Mouse (Mus musculus): ENCODE results near the gene Smtnl1. TPM values are rescaled to one million over a fixed set of nuclear protein-coding genes. Genes with fewer than 3 reads are reported as not detected.
A peak's percentile ranks its signal among the peaks of the same experiment; 100 is the strongest.

Gene Smtnl1
- total RNA-seq, 2 experiments from 2014 or later, result not detected

DNA sequence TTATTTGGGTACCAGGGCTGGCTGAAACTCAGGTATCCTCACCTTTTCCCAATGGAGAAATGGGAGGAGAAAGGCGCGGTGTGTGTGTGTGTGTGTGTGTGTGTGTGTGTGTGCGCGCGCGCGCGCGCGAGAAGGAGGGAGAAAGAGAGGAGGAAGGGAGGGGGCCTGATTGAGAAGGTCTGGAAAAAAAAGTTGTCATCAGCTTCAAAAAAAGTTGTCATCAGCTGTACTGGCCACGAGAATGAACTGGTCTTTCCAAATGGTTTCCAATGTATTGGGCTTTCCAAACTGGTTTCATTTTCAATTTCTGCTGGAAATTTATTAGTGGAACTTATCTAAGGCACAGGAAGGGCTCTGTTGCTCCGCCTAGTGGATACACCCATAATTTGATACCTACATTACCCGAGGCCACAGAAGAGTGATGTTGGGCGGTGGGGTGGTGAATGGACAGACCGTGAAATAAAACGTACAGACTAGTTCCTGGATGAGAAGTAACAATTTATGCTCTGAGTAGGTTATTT lies 23.4 kb downstream of the Smtnl1 start:
- DNase-seq, result peak; percentile 61
- intact Hi-C loops (cut with DNase I), result loop anchor here (5.0 kb wide), 2 partner anchors 57 to 72 kb away; partner anchors contain the start of genes Clp1 and Gm19426

DNA sequence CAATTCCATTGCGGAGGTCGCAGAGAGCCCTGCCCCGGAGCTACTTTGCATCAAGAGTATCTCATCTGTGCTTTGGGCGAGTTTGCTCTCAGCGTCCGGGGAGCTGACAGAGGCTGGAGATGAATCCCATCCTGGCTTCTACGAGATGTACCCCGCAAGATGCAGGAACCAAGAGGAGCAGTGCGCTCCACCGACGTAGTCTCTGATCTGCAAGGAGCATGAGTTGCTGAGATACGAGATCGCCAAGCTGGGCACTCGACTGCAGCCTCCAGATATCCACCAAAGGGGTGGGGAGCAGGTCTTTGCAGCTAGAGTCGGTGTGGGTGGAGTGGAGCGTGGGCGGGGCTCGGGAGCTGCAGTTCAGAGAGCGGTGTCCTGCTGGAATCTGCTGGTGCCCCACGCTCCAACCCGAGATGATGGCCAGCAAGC lies 23.9 kb downstream of the Smtnl1 start, which contains the start of gene Ube2l6:
Ube2l6 (plus strand) TSS at position 336 of the 429 bp plus-strand sequence.
- DNase-seq, result peak; percentile 68
- intact Hi-C loops (cut with DNase I), result loop anchor here (5.0 kb wide), 2 partner anchors 56 to 71 kb away; partner anchors contain the start of genes Clp1 and Gm19426

DNA sequence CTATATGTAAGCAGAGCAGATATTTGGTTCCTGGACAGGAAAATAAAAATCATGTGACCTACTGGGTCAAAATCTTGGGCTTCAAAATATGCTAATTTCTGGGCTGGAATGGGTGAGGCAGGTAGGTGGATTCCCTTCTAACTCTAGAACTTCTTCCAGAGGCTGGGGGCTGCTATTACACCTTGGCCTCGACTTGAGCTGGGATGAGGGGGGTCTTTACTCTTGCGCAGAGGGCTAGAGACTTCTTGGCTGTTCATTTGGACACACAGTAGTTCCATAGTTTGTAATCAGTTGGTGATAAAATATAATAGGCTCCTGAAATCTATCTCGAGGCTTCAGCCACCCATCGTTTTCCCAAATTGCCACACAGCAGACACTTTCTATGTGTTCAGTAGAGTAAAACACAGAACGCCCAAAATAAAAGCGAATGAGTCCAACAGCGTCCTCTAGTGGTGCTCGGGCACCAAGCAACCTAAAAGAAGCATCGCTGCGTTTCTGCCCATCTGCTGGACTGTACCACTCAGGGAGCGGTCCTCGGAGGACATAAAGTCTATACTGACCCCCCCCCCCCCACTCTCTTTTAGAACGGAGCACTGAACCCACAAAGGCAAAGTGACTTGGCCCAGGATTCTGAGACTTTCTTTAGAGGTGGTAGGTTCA lies 24.5 kb downstream of the Smtnl1 start:
- intact Hi-C loops (cut with DNase I), result loop anchor here (5.0 kb wide), 2 partner anchors 56 to 71 kb away; partner anchors contain the start of genes Clp1 and Gm19426
- DNase-seq, result peak; percentile 83

DNA sequence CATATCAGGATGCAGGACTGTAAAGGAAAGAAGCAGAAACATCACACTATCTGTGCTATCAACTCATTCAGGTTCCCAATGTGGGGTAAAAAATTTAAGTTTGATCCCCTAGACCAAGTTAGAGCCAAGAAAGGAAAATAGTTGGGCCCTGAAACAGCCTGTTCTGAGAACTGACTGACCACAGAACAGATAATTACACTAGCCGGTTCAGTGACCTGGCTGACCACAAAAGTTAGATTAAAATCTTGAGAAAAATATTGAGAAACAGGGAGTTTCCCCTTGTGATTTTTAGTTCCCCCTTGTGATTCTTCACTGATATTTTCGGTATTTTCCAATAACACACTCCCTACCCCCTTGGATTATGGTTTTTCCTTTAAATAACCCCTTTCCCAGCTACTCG lies 28.6 kb downstream of the Smtnl1 start:
- intact Hi-C loops (cut with DNase I), result no loop called here
- no peak for DNase-seq

DNA sequence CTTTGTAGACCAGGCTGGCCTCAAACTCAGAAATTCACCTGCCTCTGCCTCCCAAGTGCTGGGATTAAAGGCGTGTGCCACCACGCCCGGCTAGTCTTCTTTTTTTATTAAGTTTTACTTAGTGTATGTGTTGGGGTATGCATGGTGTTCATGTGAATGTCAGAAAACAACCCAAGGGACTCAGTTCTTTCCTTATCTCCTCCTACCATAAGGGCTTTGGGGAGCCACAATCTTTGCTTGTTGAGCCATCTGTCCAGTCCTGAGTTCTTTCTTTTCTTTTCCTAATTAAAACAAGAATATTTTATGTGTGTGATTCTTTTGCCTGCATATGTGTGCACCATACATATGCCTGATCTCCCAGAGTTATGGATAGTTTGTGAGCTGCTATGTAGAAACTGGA lies 29.3 kb downstream of the Smtnl1 start:
- intact Hi-C loops (cut with DNase I), result no loop called here
- DNase-seq, result no peak

DNA sequence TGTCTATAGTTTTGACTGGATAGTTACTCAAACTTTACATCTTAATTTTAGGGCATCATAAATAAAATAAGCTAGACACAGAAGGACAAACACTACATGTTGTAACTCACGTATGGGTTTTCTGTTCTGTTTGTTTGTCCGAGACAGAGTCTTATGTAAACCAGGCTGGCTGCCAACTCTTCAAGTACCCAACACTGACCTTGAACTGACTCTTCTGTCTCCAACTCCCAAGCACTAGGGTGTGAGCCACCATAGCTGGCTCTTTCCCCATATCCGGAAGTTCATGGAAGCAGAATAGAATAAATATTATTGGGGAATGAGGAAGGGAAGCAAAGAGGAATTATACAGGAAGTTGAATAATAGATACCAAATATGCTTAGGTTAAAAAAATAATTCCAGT lies 29.9 kb downstream of the Smtnl1 start:
- DNase-seq, result no peak
- intact Hi-C loops (cut with DNase I), result no loop called here

DNA sequence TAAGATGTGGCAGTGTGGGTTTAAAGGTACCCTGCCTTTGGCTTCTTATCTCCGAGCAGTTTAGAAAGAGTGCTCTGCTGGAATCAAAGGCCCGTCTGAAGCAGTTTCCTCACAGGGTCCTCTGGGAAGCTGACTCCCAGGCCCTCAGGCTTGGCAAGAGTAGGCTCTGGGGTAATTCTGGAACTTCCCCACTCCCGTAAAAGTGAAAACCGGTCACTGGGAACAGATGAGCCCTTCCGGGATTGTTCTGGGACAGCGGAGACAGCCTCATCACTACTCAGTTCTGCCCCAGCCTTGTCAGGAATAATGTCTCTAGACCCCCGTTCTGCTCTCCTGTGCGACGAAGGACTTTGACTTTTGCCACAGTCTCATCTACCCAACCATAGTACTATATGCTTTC lies 32.0 kb downstream of the Smtnl1 start:
- no peak for DNase-seq

DNA sequence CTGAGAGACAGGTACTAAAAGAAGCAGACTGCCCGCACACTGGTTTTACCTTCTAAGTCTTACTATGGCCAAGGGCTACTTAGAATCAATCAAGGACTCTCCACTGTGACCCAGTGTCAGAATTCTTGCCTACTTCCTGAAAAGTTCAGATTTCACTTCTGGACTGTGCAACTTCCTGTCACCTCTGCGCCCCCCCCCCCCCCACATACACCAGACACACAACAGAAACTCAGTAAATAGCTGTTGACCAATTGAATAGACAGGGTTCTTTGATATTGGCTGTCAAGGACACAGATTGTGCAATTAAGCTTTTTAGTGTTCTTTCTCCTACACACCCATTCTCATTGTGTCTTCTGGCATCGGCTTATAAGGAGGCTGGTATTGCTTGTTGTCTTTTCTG lies 34.1 kb downstream of the Smtnl1 start:
- DNase-seq, result no peak
- intact Hi-C loops (cut with DNase I), result no loop called here

More for the DNA sequence above, 32.0 kb downstream of the Smtnl1 start:
- intact Hi-C loops (cut with DNase I), result no loop called here

DNA sequence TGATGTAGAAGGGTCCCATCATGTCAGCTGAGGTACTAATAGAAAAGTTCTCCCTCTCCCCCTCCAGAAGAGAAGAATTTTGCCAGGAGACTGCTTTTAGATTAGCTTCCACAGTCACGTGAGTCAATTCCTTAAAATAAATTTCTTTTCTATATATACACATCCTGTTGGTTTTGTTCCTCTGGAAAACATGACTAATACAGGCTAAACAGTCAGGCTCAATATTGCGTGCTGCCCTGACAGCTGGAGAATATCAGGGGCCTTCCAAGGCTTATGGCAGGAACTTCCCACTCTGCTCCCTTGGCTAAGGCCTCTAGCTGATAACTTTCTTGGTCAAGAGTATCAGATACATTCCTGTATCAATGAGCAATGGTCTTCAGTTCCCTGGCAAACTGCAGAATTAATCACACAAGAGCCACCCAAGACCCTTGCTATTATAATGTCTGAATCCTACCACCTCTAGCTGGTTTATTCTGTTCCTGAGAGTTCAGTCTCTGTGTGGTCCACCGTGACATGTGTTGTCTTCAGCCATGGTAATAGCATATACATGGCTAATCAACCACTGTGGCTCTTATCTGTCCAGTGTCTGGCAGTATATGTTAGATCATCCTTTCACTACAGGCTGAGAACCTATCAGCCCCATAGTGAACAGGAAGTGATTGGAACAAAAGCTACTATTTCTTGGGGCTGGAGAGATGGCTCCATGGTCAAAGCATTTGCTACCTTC lies 38.4 kb downstream of the Smtnl1 start:
- intact Hi-C loops (cut with DNase I), result no loop called here
- no peak for DNase-seq

DNA sequence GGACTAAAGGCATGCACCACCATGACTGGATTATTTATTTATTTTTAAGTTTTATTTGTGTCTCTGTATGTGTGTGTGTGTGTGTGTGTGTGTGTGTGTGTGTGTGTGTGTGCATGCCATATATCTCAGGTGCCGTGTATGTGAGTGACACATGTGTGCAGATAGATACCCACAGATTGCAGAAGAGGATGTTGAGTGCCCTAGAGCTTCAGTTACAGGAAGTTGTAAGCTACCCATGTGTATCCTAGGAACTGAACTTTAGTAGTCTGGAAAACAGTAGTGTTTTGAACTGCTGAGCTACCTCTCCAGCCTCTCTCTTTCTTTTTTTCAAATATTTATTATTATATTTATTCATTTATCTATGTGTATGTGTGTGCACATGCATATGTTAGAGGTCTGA lies 39.1 kb downstream of the Smtnl1 start:
- no peak for DNase-seq
- intact Hi-C loops (cut with DNase I), result no loop called here

DNA sequence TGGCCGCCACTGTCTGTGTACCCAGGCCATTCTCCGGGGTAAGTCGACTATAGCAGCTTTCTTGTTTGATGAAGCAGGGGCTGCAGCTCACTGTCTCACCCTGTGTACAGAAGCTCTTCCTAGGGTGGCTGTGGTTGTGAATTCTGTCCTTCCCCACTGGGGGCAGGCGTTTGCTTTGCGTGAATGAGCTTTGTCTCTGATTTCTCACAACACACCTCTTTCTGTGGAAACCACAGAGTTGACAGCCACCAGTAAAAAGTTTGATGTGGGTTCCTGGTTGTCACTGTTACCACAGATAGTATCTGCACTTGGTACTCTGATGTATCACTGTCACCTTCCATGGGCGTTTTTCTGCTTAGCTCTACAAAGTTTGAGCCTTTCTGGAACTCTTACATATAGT lies 43.2 kb downstream of the Smtnl1 start:
- intact Hi-C loops (cut with DNase I), result no loop called here
- DNase-seq, result no peak

DNA sequence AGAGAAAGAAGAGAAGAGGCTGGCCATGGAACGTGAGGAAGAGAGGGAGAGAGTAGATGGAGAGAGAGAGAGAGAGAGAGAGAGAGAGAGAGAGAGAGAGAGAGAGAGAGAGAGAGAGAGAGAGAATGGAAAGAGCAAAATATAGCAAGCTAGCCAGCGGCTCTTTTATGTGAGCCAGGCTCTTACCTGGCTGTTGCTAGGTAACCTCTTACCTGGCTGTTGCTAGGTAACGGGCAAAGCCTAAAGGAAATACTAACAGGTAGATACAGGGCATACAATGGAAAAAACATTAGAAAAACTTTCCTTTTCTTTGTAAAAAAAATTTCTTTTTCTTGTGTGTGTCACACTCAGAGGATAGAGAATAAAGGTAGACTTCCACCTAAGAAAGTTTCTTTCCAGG lies 44.7 kb downstream of the Smtnl1 start:
- intact Hi-C loops (cut with DNase I), result no loop called here
- no peak for DNase-seq

DNA sequence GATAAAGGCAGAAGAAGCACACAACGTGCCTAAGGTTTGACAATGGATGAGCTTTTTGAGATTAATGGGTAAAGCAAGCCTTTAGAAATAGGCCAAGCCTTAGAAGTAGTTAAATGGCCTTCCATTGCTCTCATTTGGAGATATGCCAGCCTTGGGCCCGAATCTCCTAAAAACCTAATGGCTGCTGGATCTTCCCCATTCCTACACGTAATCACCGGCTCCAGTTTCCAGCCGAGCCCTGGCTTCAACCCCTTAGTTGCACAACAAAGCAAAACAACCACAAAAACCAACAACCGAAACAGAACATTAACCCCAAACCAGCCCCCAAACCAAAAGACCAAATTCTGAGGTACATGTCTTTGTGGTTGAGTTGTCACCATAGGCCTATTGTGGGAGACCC lies 46.8 kb downstream of the Smtnl1 start:
- intact Hi-C loops (cut with DNase I), result no loop called here
- DNase-seq, result no peak

DNA sequence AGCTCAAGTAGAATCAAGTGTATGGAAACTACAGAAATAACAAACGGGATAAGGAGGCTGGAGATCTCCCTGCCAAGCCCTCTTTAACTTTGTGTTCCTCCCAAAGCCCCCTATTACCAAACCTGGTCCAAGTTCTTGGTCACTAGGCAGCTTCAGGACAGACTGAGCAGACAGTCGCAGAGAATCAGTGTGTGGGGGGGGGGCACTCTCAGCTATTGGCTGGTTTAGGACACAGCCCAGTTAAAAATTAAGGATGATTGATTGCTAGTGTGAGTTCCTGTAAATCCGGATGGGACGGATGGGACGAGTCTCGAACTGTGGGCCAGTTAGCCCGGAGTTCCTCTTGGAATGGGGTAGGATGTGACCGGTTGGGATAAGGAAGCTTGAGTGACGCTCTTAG lies 47.2 kb downstream of the Smtnl1 start, which contains the start of gene Serping1:
Serping1 (minus strand) TSS at position 204 of the 400 bp plus-strand sequence.
- DNase-seq, result peak; percentile 21
- intact Hi-C loops (cut with DNase I), result no loop called here

DNA sequence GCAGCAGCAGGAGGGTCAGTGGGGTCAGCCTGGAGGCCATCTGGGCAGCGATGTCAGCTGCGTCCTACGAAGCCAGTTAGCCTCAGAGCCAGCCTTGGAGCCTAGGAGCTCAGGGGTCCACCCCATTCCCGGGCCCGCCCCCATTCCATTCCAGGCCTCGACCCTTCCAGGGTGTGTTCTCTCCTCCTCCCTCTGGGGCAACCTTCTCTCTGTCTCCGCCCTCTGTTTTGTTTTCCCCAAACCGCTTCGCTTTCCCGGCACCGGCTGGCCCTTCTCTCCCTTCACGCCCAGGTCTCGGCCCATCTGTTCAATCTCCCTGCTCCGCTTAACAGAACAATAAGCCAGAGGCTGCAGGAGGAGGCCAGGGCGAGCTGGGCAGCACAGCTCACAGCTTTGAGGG lies 47.7 kb downstream of the Smtnl1 start:
- intact Hi-C loops (cut with DNase I), result no loop called here
- DNase-seq, result peak; percentile 83

DNA sequence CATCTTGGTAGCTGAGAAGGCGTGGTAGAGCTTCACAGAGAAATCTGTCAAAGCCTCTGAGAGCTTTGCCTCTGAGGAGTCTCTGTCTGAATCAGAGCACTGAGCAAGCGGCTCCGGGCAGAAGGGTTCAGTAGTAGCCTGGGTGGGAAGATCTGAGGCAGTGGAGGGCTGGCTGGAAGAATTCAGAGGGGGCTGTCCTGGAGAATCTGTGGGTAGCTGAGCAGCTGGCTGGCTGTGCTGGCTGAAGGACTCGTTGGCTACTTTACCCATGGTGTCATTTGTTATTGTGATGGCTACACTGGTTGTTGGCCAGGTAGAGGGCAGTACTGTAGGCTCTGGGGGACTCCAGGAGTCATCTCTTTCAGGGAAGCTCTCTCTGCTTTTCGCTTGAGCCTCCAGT lies 49.3 kb downstream of the Smtnl1 start:
- intact Hi-C loops (cut with DNase I), result no loop called here
- no peak for DNase-seq

DNA sequence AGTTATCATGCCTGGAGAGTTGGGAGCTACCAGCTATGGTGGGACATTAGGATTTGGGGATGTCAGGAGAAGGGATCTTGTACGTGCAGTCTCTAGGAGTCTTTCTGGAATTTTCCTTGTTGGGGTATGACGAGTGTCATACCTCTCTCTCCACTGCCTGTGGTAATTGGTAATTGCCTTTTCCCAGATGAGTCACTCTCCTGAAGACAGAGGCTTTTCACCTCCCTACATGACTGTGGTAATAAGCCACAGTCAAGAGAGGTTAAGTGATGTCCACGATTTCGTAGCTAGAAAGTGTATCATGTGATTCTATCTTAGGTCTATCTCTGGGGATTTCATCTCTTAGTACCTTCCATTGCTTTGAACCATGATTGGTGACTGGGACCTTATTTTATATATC lies 50.0 kb downstream of the Smtnl1 start:
- no peak for DNase-seq
- intact Hi-C loops (cut with DNase I), result no loop called here

DNA sequence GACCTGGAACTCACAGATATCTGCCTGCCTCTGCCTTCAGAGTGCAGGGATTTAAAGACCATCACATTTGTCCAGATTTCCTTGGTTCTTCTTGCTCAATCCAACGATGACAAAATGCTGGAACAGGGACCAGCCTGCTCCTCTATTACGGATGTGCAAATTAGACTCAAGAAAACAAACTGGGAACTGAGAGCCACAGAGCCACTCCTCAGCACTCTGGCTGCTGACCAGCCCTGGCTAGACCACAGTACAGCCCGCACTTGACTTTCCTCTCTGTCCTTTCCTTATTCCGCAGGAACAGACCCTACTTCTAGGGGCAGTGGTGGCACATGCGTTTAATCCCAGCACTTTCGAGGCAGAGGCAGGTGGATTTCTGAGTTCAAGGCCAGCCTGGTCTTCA lies 52.0 kb downstream of the Smtnl1 start:
- no peak for DNase-seq
- intact Hi-C loops (cut with DNase I), result no loop called here

DNA sequence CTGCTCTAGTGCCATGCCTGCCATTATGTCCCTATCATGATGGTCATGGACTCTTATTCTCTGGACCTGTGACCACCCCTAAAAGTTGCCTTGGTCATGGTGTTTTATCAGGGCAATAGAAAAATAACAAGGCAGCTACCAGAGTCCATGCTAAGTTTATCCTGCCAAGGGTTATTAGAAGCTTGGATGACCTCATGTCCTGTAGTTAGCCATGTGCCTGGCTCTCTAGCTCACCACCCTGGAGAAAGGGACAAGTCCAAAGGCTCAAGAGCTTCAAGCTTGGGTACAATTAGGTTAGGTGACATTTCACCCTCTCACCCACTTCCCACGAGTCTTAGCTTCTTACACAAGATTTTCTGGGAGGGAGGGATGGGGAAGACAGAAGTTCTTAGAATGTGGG lies 59.6 kb downstream of the Smtnl1 start:
- intact Hi-C loops (cut with DNase I), result no loop called here
- DNase-seq, result no peak

DNA sequence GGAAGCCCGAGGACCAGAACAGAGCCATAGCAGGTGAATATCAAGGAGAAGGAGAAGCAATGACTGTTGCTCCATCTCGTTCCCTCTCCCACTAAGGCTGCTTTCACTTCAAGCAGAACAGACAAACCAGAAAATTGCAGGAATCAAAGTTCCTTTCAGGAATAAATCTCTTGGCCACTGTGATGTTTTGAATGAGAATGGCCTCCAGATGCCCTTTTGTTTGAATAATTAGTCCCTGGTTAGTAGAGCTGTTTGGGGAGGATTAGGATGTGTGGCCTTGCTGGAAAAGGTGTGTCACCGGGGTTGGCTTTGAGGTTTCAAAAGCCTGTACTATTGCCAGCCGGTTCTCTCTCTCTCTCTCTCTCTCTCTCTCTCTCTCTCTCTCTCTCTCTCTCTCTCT lies 60.2 kb downstream of the Smtnl1 start:
- intact Hi-C loops (cut with DNase I), result no loop called here
- DNase-seq, result no peak

DNA sequence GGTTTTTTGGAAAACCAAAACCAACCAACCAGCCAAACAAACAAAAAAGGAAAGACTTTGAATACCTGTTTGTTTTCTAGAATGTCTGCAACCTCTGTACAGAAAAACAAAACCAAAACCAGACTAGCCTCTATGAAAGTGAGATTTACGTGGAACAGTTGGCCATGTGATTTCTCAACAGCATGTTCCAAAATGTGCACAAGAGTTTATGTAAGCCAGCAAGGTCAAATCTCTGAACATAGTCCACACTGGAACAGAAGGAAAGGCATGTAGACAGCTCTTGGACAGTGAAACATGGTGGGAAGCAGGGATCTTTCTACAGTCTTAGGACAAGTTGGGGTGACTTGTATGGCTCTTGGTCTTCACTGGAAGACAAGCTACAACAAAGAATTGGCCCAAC lies 60.6 kb downstream of the Smtnl1 start:
- intact Hi-C loops (cut with DNase I), result no loop called here
- DNase-seq, result no peak

DNA sequence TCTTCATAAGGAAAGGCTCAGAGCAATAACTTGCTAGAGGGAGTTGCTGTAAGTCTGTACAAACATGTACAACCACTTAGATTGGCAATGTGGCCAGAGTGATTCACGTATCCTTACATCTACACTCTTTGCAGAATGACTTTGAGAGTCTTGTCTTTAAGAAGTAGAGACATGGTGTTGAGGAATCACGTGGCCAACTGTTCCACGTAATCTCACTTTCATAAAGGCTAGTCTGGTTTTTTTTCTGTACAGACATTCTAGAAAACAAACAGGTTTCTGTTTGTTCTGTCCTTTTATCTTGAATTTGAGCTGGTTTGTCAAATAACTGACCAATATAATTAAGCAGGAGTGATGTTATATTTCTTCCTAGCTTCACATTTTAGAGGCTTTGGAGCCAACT lies 61.1 kb downstream of the Smtnl1 start:
- intact Hi-C loops (cut with DNase I), result no loop called here
- DNase-seq, result no peak

Measured in left cerebral cortex, postnatal 4 days (tissue).